Mouse (Mus musculus) erythroblast, embryonic 14.5 days (primary cell): Measurements from ENCODE around the gene Gipr. TPM values are rescaled to one million over a fixed set of nuclear protein-coding genes. Genes with fewer than 3 reads are reported as not detected.

Experiments used
- H3K27me3 ChIP-seq: 2 replicates; pipeline ENCODE4 v1.6.1; 2012; ENCODE audit warnings: inconsistent platforms; ENCODE audit not compliant: control insufficient read depth
- H3K36me3 ChIP-seq: 2 replicates; pipeline ENCODE4 v1.6.1; 2012; ENCODE audit warnings: mild to moderate bottlenecking, inconsistent platforms; ENCODE audit not compliant: control insufficient read depth
- H3K4me1 ChIP-seq: 2 replicates; pipeline ENCODE4 v1.6.1; 2012; ENCODE audit warnings: inconsistent platforms; ENCODE audit not compliant: control insufficient read depth
- H3K4me3 ChIP-seq: replicated peaks from 2 replicates; pipeline ENCODE3; 2012; ENCODE audit warnings: moderate library complexity, mild to moderate bottlenecking, inconsistent platforms
- H3K9me3 ChIP-seq: 2 replicates; pipeline ENCODE4 v1.6.1; 2012; ENCODE audit warnings: low read length, inconsistent platforms, mixed read lengths; ENCODE audit not compliant: control insufficient read depth
- GATA1 ChIP-seq: IDR thresholded peaks from 2 replicates; pipeline ENCODE4 v1.6.1; 2012; ENCODE audit warnings: low read length, inconsistent platforms, mixed read lengths
- TAL1 ChIP-seq: IDR thresholded peaks from 3 replicates; pipeline ENCODE4 v1.6.1; 2012; ENCODE audit warnings: low read length, inconsistent platforms, mixed read lengths
- polyA plus RNA-seq: library from polyadenylated mRNA; stranded (reverse); fragments of >175 nt; gene quantifications from 2 replicates; pipeline ENCODE4 v1.2.3, GENCODE M21; 2012

Gipr gene
- polyA plus RNA-seq, 1 experiment, result not detected

GRCm38 (mm10) chr7:19180862-19181429 lies 15.0 kb upstream of the Gipr start:
- H3K27me3 ChIP-seq, result peaks cover 57% of the 10 kb centered on the region
- TF ChIP-seq TAL1 (no peak), GATA1 (no peak)
- peaks cover 9% of the 10 kb centered on the region for H3K9me3 ChIP-seq
- peaks cover 2% of the 10 kb centered on the region; the same call in 1 of the 2 replicates for H3K36me3 ChIP-seq
- H3K4me3 ChIP-seq, result peak overlapping the region; percentile 67
- H3K4me1 ChIP-seq, result peaks cover 45% of the 10 kb centered on the region

GRCm38 (mm10) chr7:19179936-19180335 lies 14.0 kb upstream of the Gipr start:
- Histone ChIP-seq H3K4me1 (peaks cover 45% of the 10 kb centered on the region), H3K27me3 (peaks cover 66% of the 10 kb centered on the region)

GRCm38 (mm10) chr7:19179173-19179572 lies 13.2 kb upstream of the Gipr start:
- Histone ChIP-seq H3K4me3 (no peak overlapping the region), H3K36me3 (peaks cover 2% of the 10 kb centered on the region; the same call in 1 of the 2 replicates), H3K4me1 (peaks cover 45% of the 10 kb centered on the region), H3K27me3 (peaks cover 73% of the 10 kb centered on the region), H3K9me3 (peaks cover 9% of the 10 kb centered on the region)
- no peak for TF ChIP-seq GATA1
- no peak for TF ChIP-seq TAL1

More at GRCm38 (mm10) chr7:19179936-19180335, 14.0 kb upstream of the Gipr start:
- peaks cover 9% of the 10 kb centered on the region for H3K9me3 ChIP-seq
- TF ChIP-seq GATA1, result no peak
- no peak for TF ChIP-seq TAL1
- no peak overlapping the region for H3K4me3 ChIP-seq
- H3K36me3 ChIP-seq, result peaks cover 2% of the 10 kb centered on the region; the same call in 1 of the 2 replicates

DNA sequence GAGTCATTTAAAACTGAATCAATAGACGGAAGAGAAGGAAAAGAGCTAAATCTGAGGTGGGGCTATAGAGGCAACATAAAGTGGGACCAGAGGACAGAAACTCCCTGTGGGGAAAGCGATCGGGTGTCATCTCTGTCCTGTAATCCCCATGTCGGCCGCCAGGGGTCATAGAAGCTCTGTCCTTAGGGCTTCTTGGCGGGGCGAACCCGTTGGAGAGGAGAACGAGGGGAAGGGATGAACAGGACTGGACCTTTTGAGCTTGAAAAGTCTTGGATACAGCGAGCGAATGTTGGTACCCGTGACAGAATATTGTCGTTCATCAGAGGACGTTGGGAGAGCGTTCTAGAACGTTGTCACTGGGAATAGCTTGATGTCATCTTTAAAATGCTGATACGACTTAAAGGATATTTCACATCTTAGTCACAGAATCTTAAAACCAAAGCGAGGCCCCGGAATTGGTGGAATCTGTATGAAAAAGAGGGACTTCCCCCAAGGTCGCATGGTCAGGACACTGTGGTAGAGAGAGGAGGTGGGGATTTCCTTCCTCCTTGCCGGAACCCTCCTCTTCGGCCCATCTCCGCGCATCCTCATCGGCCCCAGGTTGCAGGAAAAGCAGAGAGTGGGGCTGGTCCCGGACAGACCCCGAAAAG lies 12.6 kb upstream of the Gipr start:
- peaks cover 79% of the 10 kb centered on the region for H3K27me3 ChIP-seq
- peaks cover 45% of the 10 kb centered on the region for H3K4me1 ChIP-seq
- H3K9me3 ChIP-seq, result peaks cover 9% of the 10 kb centered on the region
- H3K36me3 ChIP-seq, result peaks cover 1% of the 10 kb centered on the region; the same call in 1 of the 2 replicates
- H3K4me3 ChIP-seq, result no peak overlapping the region
- TF ChIP-seq GATA1, result no peak
- TF ChIP-seq TAL1, result no peak

GRCm38 (mm10) chr7:19178035-19178434 lies 12.1 kb upstream of the Gipr start:
- no peak for TF ChIP-seq TAL1
- TF ChIP-seq GATA1, result no peak
- H3K4me1 ChIP-seq, result peaks cover 45% of the 10 kb centered on the region
- peaks cover 9% of the 10 kb centered on the region for H3K9me3 ChIP-seq
- H3K4me3 ChIP-seq, result no peak overlapping the region
- peaks cover 84% of the 10 kb centered on the region for H3K27me3 ChIP-seq
- no peaks in the 10 kb centered on the region for H3K36me3 ChIP-seq

DNA sequence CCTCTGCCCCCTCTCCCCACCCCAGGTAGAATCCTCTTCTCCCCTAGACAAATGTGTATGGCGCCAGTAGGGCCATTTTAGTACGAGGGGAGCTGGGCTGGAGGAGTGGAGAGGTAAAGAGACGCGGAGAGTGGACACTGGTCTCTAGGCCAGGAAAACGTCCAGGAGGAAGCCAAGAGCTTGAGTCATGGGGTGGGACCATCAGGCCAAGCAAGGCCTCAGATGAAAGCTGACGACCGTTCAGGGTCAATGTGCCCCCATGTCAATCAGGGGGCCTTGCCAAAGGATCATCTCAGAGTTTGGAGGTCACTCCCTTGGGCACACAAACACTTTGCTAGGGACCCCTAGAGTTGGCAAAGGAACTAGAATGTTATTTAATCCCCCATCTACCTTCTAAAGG lies 11.3 kb upstream of the Gipr start:
- Histone ChIP-seq H3K4me3 (no peak overlapping the region), H3K27me3 (peaks cover 92% of the 10 kb centered on the region), H3K4me1 (peaks cover 48% of the 10 kb centered on the region), H3K9me3 (peaks cover 9% of the 10 kb centered on the region), H3K36me3 (no peaks in the 10 kb centered on the region)
- TF ChIP-seq TAL1, result no peak
- no peak for TF ChIP-seq GATA1

GRCm38 (mm10) chr7:19176516-19176947 lies 10.6 kb upstream of the Gipr start:
- Histone ChIP-seq H3K27me3 (peaks cover 97% of the 10 kb centered on the region), H3K4me1 (peaks cover 47% of the 10 kb centered on the region), H3K9me3 (peaks cover 9% of the 10 kb centered on the region), H3K36me3 (no peaks in the 10 kb centered on the region), H3K4me3 (no peak overlapping the region)
- TF ChIP-seq TAL1, result no peak
- TF ChIP-seq GATA1, result no peak

- peaks cover 93% of the 10 kb centered on the region for H3K27me3 ChIP-seq
- no peaks in the 10 kb centered on the region for H3K36me3 ChIP-seq
- no peak for TF ChIP-seq GATA1
- TF ChIP-seq TAL1, result no peak
- peaks cover 9% of the 10 kb centered on the region for H3K9me3 ChIP-seq
- no peak within 1 kb of the TSS for H3K4me3 ChIP-seq
- peaks cover 41% of the 10 kb centered on the region for H3K4me1 ChIP-seq
Observed at GRCm38 (mm10) chr7:19175708-19176515, 10.0 kb upstream of the Gipr start, which contains the start of gene Eml2. Gene Eml2, plus strand, starts transcription at chr7:19176421.

DNA sequence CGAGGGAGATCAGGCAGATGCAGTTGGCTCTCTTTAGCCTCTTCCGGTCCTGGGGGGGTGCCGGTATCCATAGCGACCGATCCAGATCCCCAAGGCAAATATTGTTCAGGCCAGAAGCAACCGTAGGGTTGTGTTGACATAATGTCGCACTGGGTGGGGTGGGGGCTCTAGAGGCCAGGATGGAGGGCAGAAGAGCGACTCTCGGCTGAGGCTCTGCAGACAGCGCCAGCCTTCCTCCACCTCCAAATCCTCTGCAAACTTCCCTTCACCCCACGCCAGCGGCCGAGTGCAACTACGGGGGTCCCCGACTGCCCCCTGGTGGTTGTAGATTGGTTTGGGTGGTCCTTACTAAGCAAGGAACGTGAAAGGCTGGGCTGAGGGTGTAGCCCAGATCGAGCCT lies 6.9 kb upstream of the Gipr start:
- Histone ChIP-seq H3K9me3 (peaks cover 4% of the 10 kb centered on the region), H3K27me3 (peaks cover 85% of the 10 kb centered on the region), H3K36me3 (no peaks in the 10 kb centered on the region), H3K4me3 (no peak overlapping the region), H3K4me1 (peaks cover 12% of the 10 kb centered on the region)
- no peak for TF ChIP-seq GATA1
- TF ChIP-seq TAL1, result no peak
